In the genomic region with DNA sequence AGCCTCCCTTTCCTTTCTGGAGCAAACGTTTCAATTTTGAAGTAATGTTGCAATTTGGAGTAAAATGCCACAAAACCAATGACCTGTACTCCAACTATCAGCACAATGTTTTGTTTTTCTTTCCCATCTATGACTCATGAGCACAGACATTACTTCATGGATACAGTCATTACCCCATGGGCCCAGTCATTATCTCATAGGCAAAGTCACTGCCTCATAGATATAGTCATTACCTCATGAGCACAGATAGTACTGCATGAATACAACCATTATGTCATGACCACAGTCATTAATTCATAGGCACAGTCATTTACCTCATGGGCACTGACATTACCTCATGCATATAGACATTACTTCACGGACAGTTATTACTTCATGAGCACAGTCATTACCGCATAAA, we compare ENCODE assay signal across 30 mouse cellular contexts. TPM values are rescaled to one million over a fixed set of nuclear protein-coding genes. Genes with fewer than 3 reads are reported as not detected.
"Had no signal": no experiment of that assay in that cellular context is flagged by ENCODE, and none has a peak within 500 bp of the region (broad histone marks: within the 10 kb centered on the region; RNA-seq: fewer than 3 reads in every experiment).

No protein-coding gene starts in this region.

- H3K4me3 ChIP-seq: limb, embryonic 10.5 days; limb, embryonic 13.5 days; liver, embryonic 13.5 days; megakaryocyte, embryonic 14.5 days; midbrain, embryonic 10.5 days; midbrain, embryonic 13.5 days; neural tube, embryonic 13.5 days; stomach, embryonic 15.5 days had no signal

- H3K36me3 ChIP-seq: limb, embryonic 10.5 days; limb, embryonic 13.5 days; liver, embryonic 13.5 days; midbrain, embryonic 10.5 days; midbrain, embryonic 13.5 days; neural tube, embryonic 13.5 days; stomach, embryonic 15.5 days had no signal

- H3K27me3 ChIP-seq: limb, embryonic 13.5 days; liver, embryonic 13.5 days; midbrain, embryonic 13.5 days; neural tube, embryonic 13.5 days; stomach, embryonic 15.5 days had no signal

- DNase-seq: kidney, adult 11 months; kidney, adult 9 months; kidney, postnatal 14 days; kidney, postnatal 4 days; liver; liver, embryonic 13.5 days; lung, embryonic 14.5 days; right cerebral cortex, adult 18-20 months; right cerebral cortex, postnatal 25 days; spleen, adult 18-20 months; thymus, adult 18-20 months; thymus, postnatal 36 days had no signal

- ATAC-seq: lung, postnatal 0 days; midbrain, embryonic 13.5 days had no signal

- H3K27ac ChIP-seq: limb, embryonic 10.5 days; limb, embryonic 13.5 days; liver, embryonic 13.5 days; macrophage; midbrain, embryonic 10.5 days; midbrain, embryonic 13.5 days; neural tube, embryonic 13.5 days; stomach, embryonic 15.5 days had no signal

- H3K4me1 ChIP-seq: limb, embryonic 10.5 days; limb, embryonic 13.5 days; liver, embryonic 13.5 days; midbrain, embryonic 10.5 days; midbrain, embryonic 13.5 days; neural tube, embryonic 13.5 days; stomach, embryonic 15.5 days had no signal

- H3K9ac ChIP-seq: limb, embryonic 13.5 days; liver, embryonic 13.5 days; lung, embryonic 14.5 days; midbrain, embryonic 13.5 days; neural tube, embryonic 13.5 days; stomach, embryonic 15.5 days had no signal

- H3K9me3 ChIP-seq: limb, embryonic 10.5 days; limb, embryonic 13.5 days; liver, embryonic 13.5 days; midbrain, embryonic 10.5 days; midbrain, embryonic 13.5 days; neural tube, embryonic 13.5 days; stomach, embryonic 15.5 days had no signal

- H3K4me2 ChIP-seq: limb, embryonic 13.5 days; liver, embryonic 13.5 days; lung, embryonic 14.5 days; midbrain, embryonic 13.5 days; neural tube, embryonic 13.5 days; stomach, embryonic 15.5 days had no signal

RNA-seq across cellular contexts. Expression of a gene that starts 3.5 kb away (rescaled TPM):
- total RNA-seq: layer of hippocampus, adult 18-20 months; layer of hippocampus, postnatal 25 days; left cerebral cortex, adult 18-20 months; left cerebral cortex, postnatal 25 days; midbrain, postnatal 0 days had no signal

RNA-seq across cellular contexts. Expression of a gene that starts 35.1 kb away (rescaled TPM):
- total RNA-seq: layer of hippocampus, adult 18-20 months; layer of hippocampus, postnatal 25 days; left cerebral cortex, adult 18-20 months; left cerebral cortex, postnatal 25 days; midbrain, postnatal 0 days had no signal
- polyA plus RNA-seq: kidney, embryonic 16.5 days; limb, embryonic 10.5 days; limb, embryonic 13.5 days; liver, embryonic 13.5 days; liver, embryonic 16.5 days; lung, embryonic 14.5 days; lung, postnatal 0 days; macrophage; midbrain, embryonic 10.5 days; midbrain, embryonic 13.5 days; midbrain, postnatal 0 days; neural tube, embryonic 13.5 days; stomach, embryonic 15.5 days; testis, adult 2 months; urinary bladder, adult 2 months had no signal
